Mouse (Mus musculus) ES-E14 (cell line): ENCODE results near the gene Rasgrf2.

Experiments
- HCFC1 ChIP-seq: IDR thresholded peaks from 2 replicates; pipeline ENCODE4 v1.6.1; 2012; ENCODE audit warnings: low read length, inconsistent platforms, borderline replicate concordance; ENCODE audit not compliant: insufficient read depth
- ZNF384 ChIP-seq: IDR thresholded peaks from 2 replicates; pipeline ENCODE4 v1.6.1; 2012; ENCODE audit warnings: low read depth, low read length, inconsistent platforms

DNA sequence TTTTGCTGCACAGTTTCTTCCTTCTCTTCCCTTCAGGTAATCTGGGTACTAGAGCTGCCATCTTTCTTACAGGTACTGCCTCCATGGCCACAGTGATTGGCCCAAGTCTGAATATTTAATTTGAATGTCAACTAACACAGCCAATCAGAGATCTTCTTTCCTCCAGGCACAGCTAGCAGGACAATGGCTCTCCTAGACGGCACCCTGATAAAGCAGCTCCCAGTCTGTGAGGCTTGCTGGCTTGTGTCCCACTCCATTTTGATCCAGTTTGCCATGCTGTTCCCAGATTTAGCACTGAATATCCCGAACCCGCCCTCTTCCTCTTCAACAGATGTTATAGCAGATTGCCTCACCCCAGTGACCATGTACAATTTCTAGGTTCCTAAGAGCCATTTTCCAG lies 19.1 kb upstream of the Rasgrf2 start:
- TF ChIP-seq HCFC1: no peak
- TF ChIP-seq ZNF384: no peak
